Mouse (Mus musculus): ENCODE measurements at regions not wholly inside any gene's neighbourhood (a gene's known extent, or its start where the extent isn't known, plus 50 kb on each side); places are given as distances from the start of the nearest gene placed in this dataset.

GRCm38 (mm10) chr8:126808496-126808895, 137.1 kb downstream of the Tomm20 start:
- no peak for TF ChIP-seq GATA1 (IDR thresholded peaks at IDR 0.05; ENCODE audit: low read length)

- no peak for TF ChIP-seq GATA1 (IDR thresholded peaks at IDR 0.05; ENCODE audit: low read length)
Measured at GRCm38 (mm10) chr8:126807171-126807768, 138.4 kb downstream of the Tomm20 start.

GRCm38 (mm10) chr8:126806591-126806990, 139.1 kb downstream of the Tomm20 start:
- no peak for TF ChIP-seq GATA1 (IDR thresholded peaks at IDR 0.05; ENCODE audit: low read length)

DNA sequence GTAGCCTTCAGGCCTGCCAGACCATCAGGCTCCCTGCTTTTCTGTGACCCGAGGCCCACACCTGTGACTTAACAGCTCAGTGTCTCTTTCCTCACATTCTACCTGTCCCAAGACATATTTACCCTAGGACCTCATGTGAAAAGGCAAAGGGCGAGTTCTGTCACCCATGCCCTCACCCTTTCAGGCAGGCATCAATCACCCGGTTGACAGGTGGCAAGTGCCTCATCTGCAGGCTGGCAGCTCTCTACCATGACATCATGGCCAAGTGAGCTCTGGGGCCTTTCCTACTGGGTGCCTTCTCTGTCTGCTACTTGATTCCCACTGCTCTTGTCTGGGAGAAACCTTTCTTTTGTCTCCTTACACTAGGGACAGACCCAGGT, 139.5 kb downstream of the Tomm20 start:
- no peak for TF ChIP-seq GATA1 (IDR thresholded peaks at IDR 0.05; ENCODE audit: low read length)

DNA sequence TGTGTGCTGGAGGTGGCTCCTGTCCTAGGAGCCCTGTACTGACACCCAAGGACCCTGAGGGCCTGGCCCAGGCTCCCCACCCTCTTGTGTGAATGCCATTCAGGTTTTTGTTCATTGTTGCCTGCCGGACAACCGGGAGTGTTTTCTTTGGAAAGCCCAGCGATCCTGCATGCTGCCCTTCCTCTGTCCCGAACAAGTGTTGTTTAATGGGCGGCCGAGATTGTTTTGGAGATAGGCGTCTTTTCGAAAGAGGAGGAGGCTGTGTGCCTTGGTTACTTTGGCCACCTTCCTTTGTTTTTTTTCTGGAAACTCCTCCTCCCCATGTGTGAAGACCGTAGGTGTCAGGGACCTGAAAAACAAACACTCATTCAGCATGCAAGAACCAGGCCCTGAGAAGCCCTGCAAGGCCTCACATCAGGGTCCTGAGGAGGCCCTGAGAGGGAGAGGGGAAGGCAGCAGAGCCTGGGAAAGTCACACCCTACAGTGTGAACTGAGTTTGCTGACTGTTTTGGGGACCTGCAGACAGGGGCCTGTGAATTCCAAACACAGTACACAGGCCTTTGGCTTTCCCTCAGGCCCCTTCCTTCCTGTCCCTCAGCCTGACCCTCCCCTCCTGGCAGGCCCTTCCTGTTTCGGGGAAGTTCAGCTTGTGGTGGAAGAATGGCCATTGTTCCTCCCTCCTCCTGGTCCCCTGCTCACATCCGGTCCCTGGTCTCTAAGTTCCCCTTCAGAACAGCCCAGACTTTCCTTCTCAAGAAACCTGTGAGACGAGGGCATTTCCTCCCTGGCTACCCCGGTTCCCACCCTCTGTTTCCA, 140.1 kb downstream of the Tomm20 start:
- no peak for TF ChIP-seq GATA1 (IDR thresholded peaks at IDR 0.05; ENCODE audit: low read length)

DNA sequence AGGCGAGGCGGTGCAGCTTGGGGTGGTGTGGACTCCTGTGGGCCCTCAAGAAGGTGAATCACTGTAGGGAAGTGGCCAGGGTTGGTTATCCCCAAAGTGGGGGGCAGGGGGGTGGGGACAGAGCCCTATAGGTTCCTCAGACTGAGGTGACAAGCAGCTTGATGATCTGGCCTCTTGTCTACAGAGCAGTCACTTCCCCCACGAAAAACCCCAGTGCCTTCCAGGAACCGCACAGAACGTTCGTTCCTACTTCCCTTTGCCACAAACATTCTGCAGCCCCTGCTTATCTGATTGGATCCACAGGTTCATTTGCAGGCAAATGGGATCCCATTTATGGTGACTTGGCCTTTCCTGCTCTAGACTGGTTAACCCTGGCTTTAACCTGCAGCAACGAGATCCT, 141.5 kb downstream of the Tomm20 start:
- TF ChIP-seq GATA1 (IDR thresholded peaks at IDR 0.05; ENCODE audit: low read length), result no peak

DNA sequence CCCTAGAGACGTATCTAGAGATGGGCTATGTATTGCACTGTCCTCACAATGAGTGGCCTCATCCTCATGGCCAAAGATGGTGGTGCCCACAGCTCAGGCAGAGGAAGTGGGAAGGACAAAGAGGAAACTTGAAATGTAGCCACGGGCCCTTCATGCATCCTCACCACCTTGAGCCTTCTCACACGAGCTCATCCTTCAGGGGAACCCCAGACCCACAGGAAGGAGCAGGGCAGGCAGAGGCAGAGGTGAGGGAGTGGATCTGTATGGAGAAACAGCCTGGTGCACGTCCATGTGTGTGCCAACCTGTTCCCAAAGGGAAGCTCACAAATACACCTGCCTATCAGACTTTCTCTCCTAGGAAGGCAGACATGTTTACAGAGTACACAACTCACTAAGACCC, 143.0 kb downstream of the Tomm20 start:
- no peak for TF ChIP-seq GATA1 (IDR thresholded peaks at IDR 0.05; ENCODE audit: low read length)

GRCm38 (mm10) chr8:126800976-126801375, 144.7 kb downstream of the Tomm20 start:
- TF ChIP-seq GATA1 (IDR thresholded peaks at IDR 0.05; ENCODE audit: low read length), result no peak

DNA sequence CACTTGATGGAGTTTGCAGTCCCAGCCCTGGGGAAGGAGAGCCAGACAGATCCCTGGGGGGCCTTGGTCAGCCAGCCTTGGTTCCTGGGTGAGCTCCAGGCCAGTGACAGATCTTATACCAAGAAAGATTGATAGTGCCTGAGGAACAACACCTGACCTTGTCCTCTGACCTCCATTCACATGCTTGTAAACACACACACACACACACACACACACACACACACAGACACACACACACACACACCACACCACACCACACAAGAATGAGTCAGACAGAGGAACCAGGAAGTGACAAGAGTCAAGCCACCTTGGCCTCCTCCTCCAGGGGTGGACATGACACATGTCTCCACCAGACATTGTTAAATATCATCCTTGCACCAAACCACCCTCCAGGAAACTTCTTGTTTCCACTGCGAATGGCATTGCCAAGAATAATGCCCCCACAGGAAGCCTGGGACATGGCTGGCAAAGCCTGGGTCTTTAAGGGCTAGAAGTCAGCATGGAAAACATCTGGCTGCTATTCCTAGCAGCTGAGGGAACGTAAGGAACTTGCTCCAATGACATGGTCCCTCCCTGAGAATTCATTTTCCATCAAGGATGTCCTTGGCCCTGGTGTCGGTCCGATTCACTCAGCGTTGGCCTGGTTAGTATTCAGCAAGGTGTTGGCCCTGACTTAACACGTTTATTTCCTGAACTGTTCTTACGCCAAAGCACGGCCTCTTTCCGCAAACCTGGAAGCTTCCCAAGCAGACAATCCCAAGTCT, 147.9 kb downstream of the Tomm20 start:
- no peak for TF ChIP-seq GATA1 (IDR thresholded peaks at IDR 0.05; ENCODE audit: low read length)

- TF ChIP-seq GATA1 (IDR thresholded peaks at IDR 0.05; ENCODE audit: low read length), result no peak
Measured at GRCm38 (mm10) chr8:126793657-126794056, 152.0 kb downstream of the Tomm20 start.

DNA sequence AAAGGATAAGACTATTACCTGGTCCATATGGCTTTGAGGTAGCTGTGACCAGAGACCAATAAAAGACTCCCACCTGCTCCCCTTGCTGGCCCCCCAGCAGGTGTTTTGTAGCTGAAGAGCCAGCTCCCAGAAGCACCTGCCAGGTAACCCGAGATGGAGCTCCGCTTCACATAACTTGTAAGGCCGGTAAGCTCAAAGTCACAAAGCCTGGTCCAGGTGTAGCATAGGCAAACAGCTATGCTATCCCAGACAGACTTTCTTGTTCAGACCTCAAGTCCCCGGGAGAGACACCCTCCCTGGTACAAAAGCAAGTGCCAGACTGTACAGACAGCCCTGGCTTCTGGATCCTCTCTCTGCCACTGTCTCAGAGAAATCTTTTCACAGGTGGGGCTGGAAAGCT, 154.6 kb downstream of the Tomm20 start:
- no peak for TF ChIP-seq GATA1 (IDR thresholded peaks at IDR 0.05; ENCODE audit: low read length)

GRCm38 (mm10) chr8:126790214-126790613, 155.4 kb downstream of the Tomm20 start:
- TF ChIP-seq GATA1 (IDR thresholded peaks at IDR 0.05; ENCODE audit: low read length), result no peak

DNA sequence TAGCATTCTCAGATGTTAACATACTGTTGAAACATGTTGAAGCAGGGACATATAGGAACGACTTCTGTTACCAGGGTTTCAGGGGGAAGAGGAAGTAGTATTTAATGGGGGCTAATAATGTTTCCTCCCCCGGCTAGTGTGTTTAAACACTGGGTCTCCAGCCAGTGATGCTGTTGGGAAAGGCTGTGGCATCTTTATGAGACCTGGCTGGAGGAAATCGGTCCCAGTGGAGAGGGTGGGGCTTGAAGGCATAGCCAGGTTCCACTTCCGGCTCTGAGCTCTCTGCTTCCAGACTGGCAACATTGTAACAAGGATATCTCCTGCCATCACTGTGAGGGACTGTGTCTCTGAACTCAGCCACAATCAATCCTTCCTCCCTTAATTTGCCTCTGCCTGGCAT, 156.6 kb downstream of the Tomm20 start:
- TF ChIP-seq GATA1 (IDR thresholded peaks at IDR 0.05; ENCODE audit: low read length), result no peak

- no peak for TF ChIP-seq GATA1 (IDR thresholded peaks at IDR 0.05; ENCODE audit: low read length)
Measured at GRCm38 (mm10) chr8:126788669-126789068, 157.0 kb downstream of the Tomm20 start.

DNA sequence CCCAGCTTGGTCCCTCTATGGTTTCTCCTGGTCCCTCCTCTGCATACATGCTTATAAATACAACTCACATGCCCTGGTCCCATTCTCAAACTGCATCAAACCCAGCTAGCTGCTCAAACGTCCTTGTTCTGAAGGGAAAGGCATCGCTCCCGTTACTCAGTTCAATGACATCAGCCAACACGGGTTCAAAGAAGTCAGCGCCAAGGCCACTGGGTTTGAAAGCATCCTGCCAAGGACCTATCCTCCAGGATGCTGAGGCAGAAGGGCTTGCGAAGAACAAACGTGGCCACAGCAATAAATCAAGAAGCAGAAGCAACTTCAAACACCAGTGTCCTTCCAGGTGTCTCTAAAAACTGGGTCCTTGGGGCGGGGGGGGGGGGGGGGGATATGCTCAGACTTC, 158.2 kb downstream of the Tomm20 start:
- TF ChIP-seq GATA1 (IDR thresholded peaks at IDR 0.05; ENCODE audit: low read length), result no peak

GRCm38 (mm10) chr8:126785211-126785610, 160.4 kb downstream of the Tomm20 start:
- no peak for TF ChIP-seq GATA1 (IDR thresholded peaks at IDR 0.05; ENCODE audit: low read length)

All from G1E-ER4 (cell line).